Mouse (Mus musculus) ES-Bruce4 (cell line): Measurements from ENCODE around the gene BC037034. TPM values are rescaled to one million over a fixed set of nuclear protein-coding genes. Genes with fewer than 3 reads are reported as not detected.
A peak's percentile ranks its signal among the peaks of the same experiment; 100 is the strongest.

Experiments used
- H3K27ac ChIP-seq: 2 replicates; pipeline ENCODE4 v1.5.1; 2012; ENCODE audit warnings: low read length, inconsistent platforms; ENCODE audit not compliant: insufficient read depth
- H3K27me3 ChIP-seq: 2 replicates; pipeline ENCODE4 v1.6.1; 2012; ENCODE audit warnings: mild to moderate bottlenecking, low read length, inconsistent platforms; ENCODE audit not compliant: control insufficient read depth, poor library complexity, insufficient read depth, severe bottlenecking
- H3K36me3 ChIP-seq: 2 replicates; pipeline ENCODE4 v1.6.1; 2012; ENCODE audit warnings: inconsistent platforms, mild to moderate bottlenecking, low read length, moderate library complexity; ENCODE audit not compliant: control insufficient read depth, poor library complexity, insufficient read depth, severe bottlenecking
- H3K4me1 ChIP-seq: one replicate; pipeline ENCODE4 v1.8.1; 2011; ENCODE audit warnings: low read length; ENCODE audit not compliant: control insufficient read depth, insufficient read depth
- H3K4me3 ChIP-seq: 2 replicates; pipeline ENCODE4 v1.5.1; 2011; ENCODE audit warnings: low read depth, mild to moderate bottlenecking, low read length
- H3K9ac ChIP-seq: 2 replicates; pipeline ENCODE4 v1.6.1; 2012; ENCODE audit warnings: low read depth, mild to moderate bottlenecking, inconsistent platforms; ENCODE audit not compliant: poor library complexity, severe bottlenecking
- H3K9me3 ChIP-seq: replicated peaks from 2 replicates; pipeline ENCODE4 v1.6.1; 2012; ENCODE audit warnings: mild to moderate bottlenecking, low read length, inconsistent platforms; ENCODE audit not compliant: control insufficient read depth, poor library complexity, insufficient read depth, severe bottlenecking
- CTCF ChIP-seq: IDR thresholded peaks from one replicate; pipeline ENCODE4 v1.8.1; 2011; ENCODE audit warnings: low read depth, low read length
- EP300 ChIP-seq: IDR thresholded peaks from 2 replicates; pipeline ENCODE4 v1.6.1; 2011; ENCODE audit warnings: low read depth, low read length; ENCODE audit not compliant: insufficient read depth
- POLR2A ChIP-seq: IDR thresholded peaks from one replicate; pipeline ENCODE4 v1.8.1; 2011; ENCODE audit warnings: low read length; ENCODE audit not compliant: insufficient read depth
- polyA plus RNA-seq: library from polyadenylated mRNA; stranded (reverse); fragments of >200 nt; gene quantifications from 2 replicates; pipeline ENCODE4 v1.2.4, GENCODE M21; 2011; ENCODE audit warnings: low read depth; ENCODE audit not compliant: missing spikeins, insufficient read depth, insufficient read length

Gene BC037034
- polyA plus RNA-seq, 1 experiment: 14.7 TPM

GRCm38 (mm10) chr5:138283540-138283939 is 19.7 kb upstream of the BC037034 start:
- no peak overlapping the region for H3K9ac ChIP-seq
- no peak overlapping the region for H3K27ac ChIP-seq
- H3K36me3 ChIP-seq: no peaks in the 10 kb centered on the region
- no peak overlapping the region for H3K4me3 ChIP-seq
- H3K9me3 ChIP-seq: no peaks in the 10 kb centered on the region
- TF ChIP-seq CTCF (no peak), EP300 (no peak), POLR2A (no peak)
- peaks cover 3% of the 10 kb centered on the region for H3K27me3 ChIP-seq
- no peaks in the 10 kb centered on the region for H3K4me1 ChIP-seq

- Histone ChIP-seq H3K9me3 (no peaks in the 10 kb centered on the region), H3K4me3 (no peak overlapping the region), H3K27ac (no peak overlapping the region), H3K27me3 (peaks cover 3% of the 10 kb centered on the region), H3K4me1 (no peaks in the 10 kb centered on the region), H3K9ac (no peak overlapping the region), H3K36me3 (no peaks in the 10 kb centered on the region)
- no peak for TF ChIP-seq CTCF
- TF ChIP-seq EP300: no peak
- TF ChIP-seq POLR2A: no peak
Observed at GRCm38 (mm10) chr5:138281798-138282197, 18.0 kb upstream of the BC037034 start.

- TF ChIP-seq POLR2A (no peak), CTCF (no peak), EP300 (no peak)
- Histone ChIP-seq H3K36me3 (no peaks in the 10 kb centered on the region), H3K4me1 (no peaks in the 10 kb centered on the region), H3K4me3 (peak overlapping the region; percentile 24; the same call in 1 of the 2 replicates), H3K27me3 (peaks cover 3% of the 10 kb centered on the region), H3K9me3 (no peaks in the 10 kb centered on the region), H3K9ac (no peak overlapping the region), H3K27ac (no peak overlapping the region)
Observed at GRCm38 (mm10) chr5:138280829-138281228, 17.0 kb upstream of the BC037034 start.

GRCm38 (mm10) chr5:138280425-138280768 is 16.6 kb upstream of the BC037034 start:
- no peak overlapping the region for H3K9ac ChIP-seq
- no peaks in the 10 kb centered on the region for H3K36me3 ChIP-seq
- H3K27ac ChIP-seq: no peak overlapping the region
- peaks cover 3% of the 10 kb centered on the region for H3K27me3 ChIP-seq
- TF ChIP-seq EP300: no peak
- TF ChIP-seq CTCF: no peak
- TF ChIP-seq POLR2A: no peak
- no peaks in the 10 kb centered on the region for H3K9me3 ChIP-seq
- peak overlapping the region; percentile 3 for H3K4me3 ChIP-seq
- no peaks in the 10 kb centered on the region for H3K4me1 ChIP-seq

- TF ChIP-seq EP300 (peak; percentile 80), CTCF (no peak), POLR2A (no peak)
- H3K4me1 ChIP-seq: no peaks in the 10 kb centered on the region
- no peak within 1 kb of the TSS for H3K27ac ChIP-seq
- H3K9me3 ChIP-seq: no peaks in the 10 kb centered on the region
- H3K9ac ChIP-seq: peak within 1 kb of the TSS; percentile 55
- H3K36me3 ChIP-seq: no peaks in the 10 kb centered on the region
- peaks cover 3% of the 10 kb centered on the region for H3K27me3 ChIP-seq
- peak within 1 kb of the TSS; percentile 77 for H3K4me3 ChIP-seq
Observed at GRCm38 (mm10) chr5:138279585-138280424, 16.0 kb upstream of the BC037034 start, which contains the start of the genes Gm43720, Gpc2 and Stag3. TSS of gene Gm43720 (minus strand) at chr5:138279958. TSS of gene Gpc2 (minus strand) at chr5:138280005. TSS of gene Stag3 (plus strand) at chr5:138280240.

GRCm38 (mm10) chr5:138277994-138278393 is 14.2 kb upstream of the BC037034 start:
- Histone ChIP-seq H3K27ac (no peak overlapping the region), H3K9ac (no peak overlapping the region), H3K36me3 (no peaks in the 10 kb centered on the region), H3K27me3 (peaks cover 3% of the 10 kb centered on the region), H3K9me3 (no peaks in the 10 kb centered on the region), H3K4me3 (no peak overlapping the region), H3K4me1 (no peaks in the 10 kb centered on the region)
- TF ChIP-seq EP300 (no peak), POLR2A (no peak), CTCF (no peak)
